Mouse (Mus musculus) layer of hippocampus, adult 8-10 months (tissue): Measurements from ENCODE around the gene Hist1h2ak. TPM values are rescaled to one million over a fixed set of nuclear protein-coding genes. Genes with fewer than 3 reads are reported as not detected.
"Not testable (repeated sequence)": the region's sequence is repeated elsewhere in the genome, so short reads cannot be mapped to it uniquely, and the experiment has no call there.

Source experiments
- DNase-seq, 2 experiments: peaks; one replicate each; pipeline ENCODE4 v3.0.0; 2022; ENCODE audit warnings: low spot score in 2 of 2
- total RNA-seq, 4 experiments: library from RNA; stranded (reverse); gene quantifications; 2 replicates each; pipeline ENCODE4 v1.2.4; 2022

The Hist1h2ak gene
- total RNA-seq, 4 experiments from 2014 or later = 8.7 to 11.4 (median 9.8) TPM

- peak; percentile 63 to 64 for DNase-seq
Observed at GRCm38 (mm10) chr13:21778814-21779766, 25.5 kb upstream of the Hist1h2ak start.

GRCm38 (mm10) chr13:21755707-21756106, 2.1 kb upstream of the Hist1h2ak start:
- no peak for DNase-seq

GRCm38 (mm10) chr13:21754294-21755001, 821 bp upstream of the Hist1h2ak start:
- DNase-seq = not testable (repeated sequence)

GRCm38 (mm10) chr13:21753051-21753523, 540 bp downstream of the Hist1h2ak start:
- no peak for DNase-seq

GRCm38 (mm10) chr13:21752356-21752755, 1.3 kb downstream of the Hist1h2ak start:
- no peak for DNase-seq

GRCm38 (mm10) chr13:21751827-21752226, 1.8 kb downstream of the Hist1h2ak start:
- DNase-seq = no peak

- no peak for DNase-seq
Observed at GRCm38 (mm10) chr13:21751417-21751816, 2.2 kb downstream of the Hist1h2ak start.

- peak; percentile 89 to 94 for DNase-seq
Observed at GRCm38 (mm10) chr13:21750159-21751017, 3.2 kb downstream of the Hist1h2ak start, which contains the start of gene Hist1h4k. TSS of gene Hist1h4k (minus strand) at chr13:21750505.

GRCm38 (mm10) chr13:21749387-21750158, 4.1 kb downstream of the Hist1h2ak start:
- DNase-seq = no peak

GRCm38 (mm10) chr13:21745006-21745405, 8.6 kb downstream of the Hist1h2ak start:
- no peak for DNase-seq

GRCm38 (mm10) chr13:21734906-21735767, 18.5 kb downstream of the Hist1h2ak start, which contains the start of gene Hist1h4j:
TSS of gene Hist1h4j (plus strand) at chr13:21735064.
- DNase-seq = peak; percentile 70 to 77

GRCm38 (mm10) chr13:21734010-21734905, 19.4 kb downstream of the Hist1h2ak start:
- peak; percentile 42 to 72 for DNase-seq

GRCm38 (mm10) chr13:21733466-21733865, 20.2 kb downstream of the Hist1h2ak start:
- DNase-seq = no peak

GRCm38 (mm10) chr13:21729544-21729943, 24.1 kb downstream of the Hist1h2ak start:
- no peak for DNase-seq

GRCm38 (mm10) chr13:21727948-21728572, 25.6 kb downstream of the Hist1h2ak start:
- no peak for DNase-seq

- no peak for DNase-seq
Observed at GRCm38 (mm10) chr13:21722993-21723836, 30.4 kb downstream of the Hist1h2ak start.
